Comparison of ENCODE assay signal across 8 mouse cellular contexts in the genomic region with DNA sequence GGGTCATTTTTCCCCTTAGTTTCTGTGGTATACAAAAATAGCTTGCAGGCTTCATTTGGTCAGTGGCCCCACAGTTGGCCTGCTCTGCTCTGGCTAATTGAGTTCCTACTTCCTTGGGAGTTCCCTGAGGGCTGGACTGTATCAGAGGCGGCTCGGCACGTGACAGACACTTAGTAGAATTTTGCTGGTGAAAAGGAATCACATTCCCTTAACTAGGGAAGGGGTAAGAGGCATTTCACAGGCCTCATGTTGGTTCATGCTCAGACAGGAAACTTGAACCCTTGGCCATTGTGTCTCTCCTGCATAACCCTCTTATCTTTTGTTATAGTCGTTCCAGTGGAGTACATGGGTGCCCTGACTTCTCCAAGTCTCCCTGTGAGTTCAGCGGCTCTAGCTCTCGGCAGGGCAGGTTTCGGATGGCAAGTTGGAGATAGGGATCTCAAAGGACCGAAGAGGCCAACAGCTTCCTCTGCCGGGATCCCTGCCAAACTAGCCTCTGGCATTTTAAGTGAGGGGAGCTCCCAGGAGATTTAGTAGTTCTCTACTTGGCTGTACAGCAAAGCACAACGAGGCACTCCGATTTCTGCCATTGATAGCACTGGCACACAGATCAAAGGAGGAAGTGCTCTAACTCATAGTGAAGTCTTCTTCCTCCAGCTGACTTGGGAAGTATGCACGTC.
DNase-seq lines count a peak whose midpoint lies in the region; ATAC-seq and TF ChIP-seq lines count a peak whose summit lies in the region.
"Had no signal": no experiment of that assay in that cellular context is flagged by ENCODE, and none has a peak within 500 bp of the region (broad histone marks: within the 10 kb centered on the region; RNA-seq: fewer than 3 reads in every experiment).

No protein-coding gene starts in this region.

- H3K36me3 ChIP-seq in lung, embryonic 16.5 days (ENCODE audit: control insufficient read depth, insufficient read depth, low read length), result no peaks in the 10 kb centered on the region
- H3K36me3 ChIP-seq in lung, postnatal 0 days (ENCODE audit: insufficient read depth, low read length), result no peaks in the 10 kb centered on the region
- H3K36me3 ChIP-seq: midbrain, embryonic 15.5 days had no signal

- H3K4me3 ChIP-seq in lung, embryonic 16.5 days (ENCODE audit: low read length), result no peak overlapping the region
- H3K4me3 ChIP-seq in lung, postnatal 0 days (ENCODE audit: low read depth, low read length), result no peak overlapping the region
- H3K4me3 ChIP-seq: midbrain, embryonic 15.5 days had no signal

- TF ChIP-seq EP300 in lung, postnatal 0 days (IDR thresholded peaks at IDR 0.05), result no peak

- WGBS in lung, embryonic 16.5 days, result 23% methylated on average over 12 of the region's 12 CpGs
- WGBS in lung, postnatal 0 days, result 34% methylated on average over 12 of the region's 12 CpGs

- H3K27ac ChIP-seq in lung, embryonic 16.5 days (ENCODE audit: low read length), result no peak overlapping the region
- no peak overlapping the region for H3K27ac ChIP-seq in lung, postnatal 0 days (ENCODE audit: low read length)
- H3K27ac ChIP-seq: midbrain, embryonic 15.5 days had no signal

- peak; percentile 61 for ATAC-seq in lung, embryonic 16.5 days (ENCODE audit: low read depth)
- ATAC-seq in lung, postnatal 0 days, result no peak
- ATAC-seq: midbrain, embryonic 15.5 days had no signal

- no peaks in the 10 kb centered on the region; the same call in 1 of the 2 replicates for H3K27me3 ChIP-seq in lung, embryonic 16.5 days (ENCODE audit: control insufficient read depth, insufficient read depth, low read depth, low read length)
- no peaks in the 10 kb centered on the region for H3K27me3 ChIP-seq in lung, postnatal 0 days (replicated peaks; ENCODE audit: insufficient read depth, low read length)
- H3K27me3 ChIP-seq: midbrain, embryonic 15.5 days had no signal

- no peak overlapping the region for H3K9ac ChIP-seq in lung, embryonic 16.5 days (ENCODE audit: low read length)
- H3K9ac ChIP-seq in lung, postnatal 0 days (replicated peaks; ENCODE audit: low read depth), result no peak overlapping the region
- H3K9ac ChIP-seq: midbrain, embryonic 15.5 days had no signal

- no peaks in the 10 kb centered on the region for H3K9me3 ChIP-seq in lung, embryonic 16.5 days (ENCODE audit: control insufficient read depth, low read length)
- no peaks in the 10 kb centered on the region for H3K9me3 ChIP-seq in lung, postnatal 0 days (ENCODE audit: low read length)
- H3K9me3 ChIP-seq: midbrain, embryonic 15.5 days had no signal

- TF ChIP-seq CTCF in lung, postnatal 0 days (IDR thresholded peaks at IDR 0.05), result no peak

- no peak for DNase-seq in lung, postnatal 0 days (ENCODE audit: low spot score)
- peak; percentile 54 for DNase-seq in adrenal gland, postnatal 25 days
- DNase-seq in gonadal fat pad, adult 2 months (ENCODE audit: low read depth), result peak; percentile 78
- DNase-seq in kidney, postnatal 36 days, result peak; percentile 6 to 27
- DNase-seq in yolk sac, embryonic 10.5 days (ENCODE audit: low spot score), result no peak
- DNase-seq in layer of hippocampus, adult 9-11 months, result no peak

- H3K4me1 ChIP-seq in lung, embryonic 16.5 days (replicated peaks; ENCODE audit: control insufficient read depth, insufficient read depth, low read length), result peaks cover 13% of the 10 kb centered on the region
- H3K4me1 ChIP-seq in lung, postnatal 0 days (ENCODE audit: insufficient read depth, low read depth, low read length), result peaks cover 8% of the 10 kb centered on the region; the same call in 1 of the 2 replicates

- no peak overlapping the region for H3K4me2 ChIP-seq in lung, embryonic 16.5 days (ENCODE audit: low read depth, low read length)
- H3K4me2 ChIP-seq in lung, postnatal 0 days (replicated peaks; ENCODE audit: low read depth, low read length), result no peak overlapping the region
- H3K4me2 ChIP-seq: midbrain, embryonic 15.5 days had no signal

Comparison
In these comparisons a context has a peak if more than half of its experiments do, and no peak if none do; other contexts are left out.
1. DNase-seq: peak in adrenal gland, postnatal 25 days (single experiment), gonadal fat pad, adult 2 months (single experiment) and kidney, postnatal 36 days (2 of 2); none in lung, postnatal 0 days (single experiment), yolk sac, embryonic 10.5 days (single experiment) and layer of hippocampus, adult 9-11 months (single experiment).